Mouse (Mus musculus): ENCODE results near the gene Faap100. TPM values are rescaled to one million over a fixed set of nuclear protein-coding genes. Genes with fewer than 3 reads are reported as not detected.
"Not testable (repeated sequence)": the region's sequence is repeated elsewhere in the genome, so short reads cannot be mapped to it uniquely, and the experiment has no call there.

Gene Faap100
- polyA plus RNA-seq, 1 experiment from 2014 or later = 14.3 TPM

DNA sequence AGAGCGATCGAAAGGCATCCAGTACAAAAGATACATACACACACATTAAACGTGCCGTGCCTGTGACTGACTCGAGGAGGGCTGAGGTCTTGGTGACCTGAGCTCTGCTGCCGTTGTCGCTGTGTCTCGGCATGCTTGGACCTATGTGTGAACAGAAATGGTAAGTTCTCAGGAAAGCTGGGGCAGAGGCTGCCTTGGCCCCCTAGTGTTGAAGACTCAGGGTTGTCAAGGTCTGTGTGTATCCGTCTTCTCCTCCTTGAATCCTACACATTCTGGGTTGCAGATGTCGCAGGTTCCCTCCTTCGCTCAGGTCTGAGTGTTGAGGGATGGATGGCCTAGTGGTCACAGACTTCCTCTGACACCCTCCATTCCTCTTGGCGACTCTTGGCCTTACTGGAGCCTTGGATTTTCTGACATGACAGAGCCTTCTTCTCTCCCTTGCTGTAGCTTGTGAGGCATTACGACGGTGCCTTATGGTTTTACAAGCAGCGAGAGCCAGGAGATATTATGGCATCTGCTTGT, 22.2 kb downstream of the Faap100 start:
- Histone ChIP-seq H3K4me2 (replicated peaks; ENCODE audit: low read depth) (no peak overlapping the region), H3K9ac (ENCODE audit: low read length) (no peak overlapping the region), H3K27ac (replicated peaks) (no peak overlapping the region), H3K4me3 (ENCODE audit: low read depth, low read length) (no peak overlapping the region), H3K36me3 (ENCODE audit: control insufficient read depth, insufficient read depth, low read length) (no peaks in the 10 kb centered on the region), H3K27me3 (ENCODE audit: control insufficient read depth, insufficient read depth, low read length) (no peaks in the 10 kb centered on the region), H3K4me1 (replicated peaks; ENCODE audit: control insufficient read depth, insufficient read depth) (peaks cover 20% of the 10 kb centered on the region), H3K9me3 (ENCODE audit: control insufficient read depth, low read length) (no peaks in the 10 kb centered on the region)
- TF ChIP-seq EP300 (optimal IDR thresholded peaks at IDR 0.05) (no peak), CTCF (IDR thresholded peaks at IDR 0.05; ENCODE audit: low read depth) (peak; percentile 57)
- WGBS = 77% methylated on average over 15 of the region's 15 CpGs
- DNase-seq (ENCODE audit: low spot score) (no peak), ATAC-seq (ENCODE audit: low FRiP score, low TSS enrichment) (no peak)

DNA sequence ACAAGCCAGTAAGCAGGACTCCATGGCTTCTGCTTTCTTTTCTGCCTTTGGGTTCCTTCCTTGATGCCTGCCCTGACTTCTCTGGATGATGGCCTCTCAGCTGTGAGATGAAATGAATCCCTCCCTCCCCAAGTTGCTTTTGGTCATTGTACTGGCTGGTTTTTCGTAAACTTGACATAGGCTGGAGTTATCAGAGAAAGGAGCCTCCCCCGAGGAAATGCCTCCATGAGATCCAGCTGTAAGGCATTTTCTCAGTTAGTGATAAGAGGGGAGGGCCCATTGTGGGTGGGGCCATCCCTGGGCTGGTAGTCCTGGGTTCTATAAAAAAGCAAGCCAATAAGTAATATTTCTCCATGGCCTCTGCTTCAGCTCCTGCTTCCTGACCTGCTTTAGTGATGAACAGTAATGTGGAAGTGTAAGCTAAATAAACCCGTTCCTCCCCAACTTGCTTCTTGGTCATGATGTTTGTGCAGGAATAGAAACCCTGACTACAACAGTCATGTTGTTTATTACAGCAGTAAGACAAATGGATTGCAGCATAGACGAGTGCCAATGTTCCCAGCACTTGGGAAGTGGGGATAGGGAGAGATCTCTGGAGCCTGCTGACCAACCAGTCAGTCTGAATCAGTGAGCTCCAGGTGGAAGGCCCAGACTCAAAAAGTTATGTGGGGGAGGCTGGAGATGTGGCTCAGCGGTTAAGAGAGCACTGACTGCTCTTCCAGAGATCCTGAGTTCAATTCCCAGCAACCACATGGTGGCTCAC, 23.1 kb downstream of the Faap100 start:
- ATAC-seq (ENCODE audit: low FRiP score, low TSS enrichment) (no peak), DNase-seq (ENCODE audit: low spot score) (no peak)
- no peak overlapping the region for H3K4me3 ChIP-seq (ENCODE audit: low read depth, low read length)
- H3K4me2 ChIP-seq (replicated peaks; ENCODE audit: low read depth) = no peak overlapping the region
- H3K4me1 ChIP-seq (replicated peaks; ENCODE audit: control insufficient read depth, insufficient read depth) = peaks cover 20% of the 10 kb centered on the region
- TF ChIP-seq EP300 (optimal IDR thresholded peaks at IDR 0.05) = no peak
- no peak for TF ChIP-seq CTCF (IDR thresholded peaks at IDR 0.05; ENCODE audit: low read depth)
- H3K36me3 ChIP-seq (ENCODE audit: control insufficient read depth, insufficient read depth, low read length) = no peaks in the 10 kb centered on the region
- H3K27ac ChIP-seq (replicated peaks) = peak overlapping the region; percentile 100
- 34% methylated on average over 5 of the region's 5 CpGs for WGBS
- H3K9ac ChIP-seq (ENCODE audit: low read length) = no peak overlapping the region
- no peaks in the 10 kb centered on the region for H3K27me3 ChIP-seq (ENCODE audit: control insufficient read depth, insufficient read depth, low read length)
- no peaks in the 10 kb centered on the region for H3K9me3 ChIP-seq (ENCODE audit: control insufficient read depth, low read length)

DNA sequence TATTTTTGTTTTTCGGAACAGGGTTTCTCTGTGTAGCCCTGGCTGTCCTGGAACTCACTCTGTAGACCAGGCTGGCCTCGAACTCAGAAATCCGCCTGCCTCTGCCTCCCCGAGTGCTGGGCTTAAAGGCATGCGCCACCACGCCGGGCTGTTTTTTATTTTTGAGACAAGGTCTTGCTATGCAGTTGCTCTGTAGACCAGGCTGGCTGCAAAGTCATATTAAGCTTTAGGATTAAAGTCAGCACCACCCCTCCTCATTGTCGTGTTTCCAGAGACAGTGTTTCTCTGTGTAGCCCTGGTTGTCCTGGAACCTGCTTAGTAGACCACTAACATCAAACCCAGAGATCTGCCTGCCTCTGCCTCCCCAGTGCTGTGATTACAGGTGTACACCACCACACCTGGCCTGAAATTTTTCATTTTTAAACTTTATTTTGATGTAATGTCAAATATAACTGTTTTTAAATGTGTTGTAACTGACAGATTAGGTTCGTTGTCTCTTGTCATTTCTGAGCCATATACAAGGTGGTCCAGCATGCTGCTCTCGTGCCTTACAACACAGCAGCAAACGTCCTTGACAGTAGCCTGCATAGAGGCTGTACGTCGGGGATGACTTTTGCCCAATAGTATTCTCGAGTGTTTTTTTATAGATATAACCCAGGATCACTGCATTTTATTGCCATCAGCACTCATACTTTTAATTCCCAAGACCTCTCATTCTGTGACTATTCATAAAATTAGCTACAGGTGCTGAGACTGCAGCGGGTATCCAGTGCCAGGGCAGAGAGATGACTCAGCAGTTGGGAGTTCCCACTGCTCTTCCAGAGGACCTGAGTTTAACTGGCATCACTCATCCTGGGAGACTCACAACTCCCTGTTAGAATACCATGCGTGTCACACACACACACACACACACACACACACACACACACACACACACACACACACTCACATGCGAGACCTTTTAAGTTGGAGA, 24.0 kb downstream of the Faap100 start:
- peak overlapping the region; percentile 100 for H3K27ac ChIP-seq (replicated peaks)
- ATAC-seq (ENCODE audit: low FRiP score, low TSS enrichment) (no peak), DNase-seq (ENCODE audit: low spot score) (peak; percentile 44)
- H3K4me3 ChIP-seq (ENCODE audit: low read depth, low read length) = no peak overlapping the region
- H3K4me2 ChIP-seq (replicated peaks; ENCODE audit: low read depth) = no peak overlapping the region
- H3K27me3 ChIP-seq (ENCODE audit: control insufficient read depth, insufficient read depth, low read length) = no peaks in the 10 kb centered on the region
- TF ChIP-seq CTCF (IDR thresholded peaks at IDR 0.05; ENCODE audit: low read depth) = no peak
- no peak for TF ChIP-seq EP300 (optimal IDR thresholded peaks at IDR 0.05)
- no peak overlapping the region for H3K9ac ChIP-seq (ENCODE audit: low read length)
- H3K9me3 ChIP-seq (ENCODE audit: control insufficient read depth, low read length) = no peaks in the 10 kb centered on the region
- WGBS = 79% methylated on average over 17 of the region's 17 CpGs
- H3K4me1 ChIP-seq (replicated peaks; ENCODE audit: control insufficient read depth, insufficient read depth) = peaks cover 20% of the 10 kb centered on the region
- no peaks in the 10 kb centered on the region for H3K36me3 ChIP-seq (ENCODE audit: control insufficient read depth, insufficient read depth, low read length)

DNA sequence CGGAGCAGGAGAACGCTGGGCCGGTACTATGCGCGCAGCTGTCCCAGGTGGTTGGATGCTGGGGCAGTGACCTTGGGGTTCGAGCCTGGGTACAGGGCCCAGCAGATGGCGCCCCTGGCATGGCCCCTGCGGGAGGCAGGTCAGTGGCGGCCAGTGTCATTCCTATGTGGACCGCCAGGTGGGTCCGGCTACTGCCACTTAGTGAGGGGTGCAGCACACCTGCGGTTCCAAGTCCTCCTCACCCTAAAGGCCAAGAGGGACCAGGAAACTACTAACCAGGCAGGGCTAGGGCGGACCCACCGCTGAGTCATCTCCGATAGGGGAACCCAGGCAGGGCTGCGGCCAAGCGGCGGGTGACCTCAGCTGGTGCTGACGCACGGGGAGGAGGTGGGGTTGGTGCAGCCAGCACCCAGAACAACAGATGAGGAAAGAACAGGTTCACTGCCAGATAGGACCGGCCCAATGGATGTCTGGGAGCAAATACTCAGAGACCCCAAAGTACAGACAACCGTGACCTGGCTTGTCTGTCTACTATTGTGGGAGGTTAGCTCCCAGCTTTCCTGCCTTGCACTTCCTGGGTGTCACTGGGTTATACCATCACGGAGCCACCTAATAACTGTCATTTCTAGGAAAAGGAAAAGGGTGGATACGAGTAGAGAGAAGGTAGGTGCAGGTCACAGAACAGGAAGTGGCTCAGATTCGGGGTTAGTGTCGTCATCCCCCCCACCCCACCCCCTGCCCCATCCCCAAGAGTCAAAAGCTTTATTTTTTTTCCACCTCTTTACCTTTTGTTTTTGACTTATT, 24.9 kb downstream of the Faap100 start:
- peaks cover 20% of the 10 kb centered on the region for H3K4me1 ChIP-seq (replicated peaks; ENCODE audit: control insufficient read depth, insufficient read depth)
- no peaks in the 10 kb centered on the region for H3K27me3 ChIP-seq (ENCODE audit: control insufficient read depth, insufficient read depth, low read length)
- H3K4me2 ChIP-seq (replicated peaks; ENCODE audit: low read depth) = peak overlapping the region; percentile 32
- 0 out of 2 replicates have a peak overlapping the region, but pooled peaks have one; percentile 14 for H3K9ac ChIP-seq (ENCODE audit: low read length)
- peak; percentile 85 for TF ChIP-seq CTCF (IDR thresholded peaks at IDR 0.05; ENCODE audit: low read depth)
- TF ChIP-seq EP300 (optimal IDR thresholded peaks at IDR 0.05) = peak; percentile 43
- peak overlapping the region; percentile 100 for H3K27ac ChIP-seq (replicated peaks)
- peak; percentile 78 for ATAC-seq (ENCODE audit: low FRiP score, low TSS enrichment)
- H3K36me3 ChIP-seq (ENCODE audit: control insufficient read depth, insufficient read depth, low read length) = no peaks in the 10 kb centered on the region
- H3K9me3 ChIP-seq (ENCODE audit: control insufficient read depth, low read length) = no peaks in the 10 kb centered on the region
- H3K4me3 ChIP-seq (ENCODE audit: low read depth, low read length) = no peak overlapping the region
- WGBS = 21% methylated on average over 26 of the region's 26 CpGs
- peak; percentile 96 for DNase-seq (ENCODE audit: low spot score)

DNA sequence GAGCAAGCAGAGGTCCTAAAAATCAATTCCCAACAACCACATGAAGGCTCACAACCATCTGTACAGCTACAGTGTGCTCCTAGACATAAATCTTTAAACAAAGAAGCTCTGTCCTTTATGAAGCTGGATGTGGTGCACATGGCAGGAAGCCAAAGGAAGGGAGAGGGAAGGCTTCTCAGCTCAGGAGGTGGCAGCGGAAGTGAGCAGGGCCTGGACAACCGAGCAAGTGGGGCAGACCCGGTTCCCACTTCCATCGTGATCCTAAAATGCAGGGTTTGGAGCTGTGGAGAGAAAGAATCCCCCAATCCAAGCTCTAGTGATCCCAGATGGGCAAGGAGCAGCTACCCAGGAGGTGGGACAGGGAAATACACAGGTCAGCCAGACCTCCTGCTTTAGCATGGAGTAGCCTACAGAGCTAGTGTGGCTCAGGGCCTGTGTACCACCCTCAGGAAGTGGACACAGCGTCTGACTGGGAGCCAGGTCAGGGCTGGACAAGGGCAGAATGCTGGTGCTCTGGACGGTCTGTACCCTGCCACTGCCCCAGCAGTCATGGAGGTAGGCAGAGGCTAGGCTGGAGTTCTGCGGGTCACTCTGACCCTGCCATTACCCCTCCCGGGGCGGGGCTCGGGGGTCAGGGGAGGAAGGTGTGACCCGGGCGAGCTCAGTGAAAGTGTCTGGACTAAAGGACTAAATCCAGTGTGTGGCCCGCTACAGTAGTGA, 25.8 kb downstream of the Faap100 start:
- H3K9me3 ChIP-seq (ENCODE audit: control insufficient read depth, low read length) = no peaks in the 10 kb centered on the region
- no peaks in the 10 kb centered on the region for H3K36me3 ChIP-seq (ENCODE audit: control insufficient read depth, insufficient read depth, low read length)
- DNase-seq (ENCODE audit: low spot score) = peak; percentile 58
- H3K9ac ChIP-seq (ENCODE audit: low read length) = peak overlapping the region; percentile 41; the same call in 1 of the 2 replicates
- ATAC-seq (ENCODE audit: low FRiP score, low TSS enrichment) = no peak
- 38% methylated on average over 13 of the region's 13 CpGs for WGBS
- no peak overlapping the region for H3K4me3 ChIP-seq (ENCODE audit: low read depth, low read length)
- peaks cover 15% of the 10 kb centered on the region for H3K4me1 ChIP-seq (replicated peaks; ENCODE audit: control insufficient read depth, insufficient read depth)
- H3K27ac ChIP-seq (replicated peaks) = peak overlapping the region; percentile 100
- H3K27me3 ChIP-seq (ENCODE audit: control insufficient read depth, insufficient read depth, low read length) = no peaks in the 10 kb centered on the region
- TF ChIP-seq EP300 (optimal IDR thresholded peaks at IDR 0.05) (no peak), CTCF (IDR thresholded peaks at IDR 0.05; ENCODE audit: low read depth) (no peak)
- no peak overlapping the region; the same call in 1 of the 2 replicates for H3K4me2 ChIP-seq (replicated peaks; ENCODE audit: low read depth)

DNA sequence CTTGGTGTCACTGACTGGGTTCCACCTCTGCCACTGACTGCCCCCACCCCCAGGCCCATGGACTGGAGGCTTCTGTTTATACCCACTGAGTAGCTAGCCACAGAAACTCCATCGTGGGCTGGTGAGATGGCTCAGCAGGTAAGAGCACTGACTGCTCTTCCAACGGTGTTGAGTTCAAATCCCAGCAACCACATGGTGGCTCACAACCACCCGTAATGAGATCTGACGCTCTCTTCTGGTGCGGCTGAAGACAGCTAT, 26.5 kb downstream of the Faap100 start:
- Histone ChIP-seq H3K4me1 (replicated peaks; ENCODE audit: control insufficient read depth, insufficient read depth) (peaks cover 11% of the 10 kb centered on the region; the same call in 1 of the 2 replicates), H3K27ac (replicated peaks) (peak overlapping the region; percentile 100)
- not testable (repeated sequence) for H3K27me3 ChIP-seq (ENCODE audit: control insufficient read depth, insufficient read depth, low read length); H3K4me2 ChIP-seq (replicated peaks; ENCODE audit: low read depth); ATAC-seq (ENCODE audit: low FRiP score, low TSS enrichment); H3K9ac ChIP-seq (ENCODE audit: low read length); H3K36me3 ChIP-seq (ENCODE audit: control insufficient read depth, insufficient read depth, low read length); H3K4me3 ChIP-seq (ENCODE audit: low read depth, low read length); H3K9me3 ChIP-seq (ENCODE audit: control insufficient read depth, low read length)
- DNase-seq (ENCODE audit: low spot score) = peak; percentile 15
- 79% methylated on average over 5 of the region's 5 CpGs for WGBS

Data from stomach, postnatal 0 days (tissue).